Mouse (Mus musculus) mouse trophoblast stem cell (cell line): ENCODE measurements around the gene Klf11.
"Not testable (repeated sequence)": the region's sequence is repeated elsewhere in the genome, so short reads cannot be mapped to it uniquely, and the experiment has no call there.

ENCODE experiments used
- in situ Hi-C, 2 experiments: fragments of 300-500 bp; cut with MseI, MboI; formaldehyde crosslinking; loops; 2 replicates in 1 of 2; 3 replicates in 1 of 2; pipeline ENCODE4 v1.15.1; 2025

Klf11 gene

DNA sequence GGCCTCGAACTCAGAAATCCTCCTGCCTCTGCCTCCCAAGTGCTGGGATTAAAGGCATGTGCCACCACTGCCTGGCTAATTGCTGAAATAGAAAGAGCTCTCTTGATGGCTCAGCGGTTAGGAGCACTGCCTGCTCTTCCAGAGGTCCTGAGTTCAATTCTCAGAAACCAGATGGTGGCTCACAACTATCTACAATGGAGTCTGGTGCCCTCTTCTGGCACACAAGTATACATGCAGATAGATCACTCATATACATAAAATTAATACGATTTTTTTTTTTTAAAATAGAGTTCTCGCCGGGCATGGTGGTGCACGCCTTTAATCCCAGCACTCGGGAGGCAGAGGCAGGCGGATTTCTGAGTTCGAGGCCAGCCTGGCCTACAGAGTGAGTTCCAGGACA, 50.5 kb downstream of the Klf11 start:
- in situ Hi-C loops, result not testable (repeated sequence)

DNA sequence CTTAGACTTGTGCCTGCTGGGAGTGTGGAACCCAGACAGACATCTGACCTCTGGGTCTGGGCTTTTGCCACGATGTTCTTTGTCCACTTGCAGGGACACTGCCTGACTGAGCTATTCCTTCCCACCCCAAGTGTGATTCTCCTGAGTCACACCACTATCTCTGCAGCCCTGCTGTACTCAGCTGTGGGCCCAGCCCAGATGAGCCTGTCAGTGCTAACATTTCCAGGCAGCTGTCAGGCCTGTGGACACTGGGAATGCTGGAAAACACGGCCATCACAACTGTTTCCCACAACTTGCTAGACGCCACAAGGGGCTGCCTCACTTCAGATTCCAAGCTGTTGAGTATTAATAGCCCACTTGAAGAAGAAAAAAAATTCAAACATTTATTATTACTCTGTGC, 51.9 kb downstream of the Klf11 start:
- in situ Hi-C loops, result no loop called here

DNA sequence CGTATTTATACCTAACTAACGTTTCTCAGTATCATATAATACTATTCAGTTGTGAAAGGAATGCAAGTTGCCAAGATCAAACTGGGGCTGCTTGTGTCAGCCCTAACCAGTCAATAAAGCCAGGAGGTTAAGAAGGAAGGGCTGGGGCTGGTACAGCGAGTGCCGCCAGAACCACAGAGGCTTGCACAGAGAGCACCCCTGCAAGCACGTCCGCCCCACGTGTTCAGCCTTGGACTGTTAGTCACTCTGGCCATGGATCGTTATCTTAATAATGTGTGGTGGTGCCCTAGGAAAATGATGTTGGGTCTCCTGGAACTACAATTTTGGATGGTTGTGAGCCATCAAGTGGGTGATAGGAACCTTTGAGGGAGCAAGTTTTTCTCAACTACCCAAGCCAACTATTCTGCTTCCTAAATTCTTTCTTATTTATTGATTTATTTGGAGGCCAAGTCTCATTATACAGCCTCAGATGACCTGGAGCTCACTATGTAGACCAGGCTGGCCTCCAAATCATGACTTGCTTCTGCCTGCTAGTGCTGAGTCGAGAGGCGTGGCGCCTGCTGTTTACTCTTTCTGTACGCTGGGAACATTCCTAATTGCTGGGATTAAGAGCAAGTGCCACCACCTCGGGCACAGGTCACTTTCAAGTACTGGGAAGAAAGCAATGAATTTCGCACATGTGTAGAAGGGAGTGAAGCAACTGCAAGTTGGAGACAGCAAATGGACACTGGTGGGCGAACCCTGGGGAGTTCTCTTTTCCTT, 54.6 kb downstream of the Klf11 start:
- in situ Hi-C loops, result no loop called here

DNA sequence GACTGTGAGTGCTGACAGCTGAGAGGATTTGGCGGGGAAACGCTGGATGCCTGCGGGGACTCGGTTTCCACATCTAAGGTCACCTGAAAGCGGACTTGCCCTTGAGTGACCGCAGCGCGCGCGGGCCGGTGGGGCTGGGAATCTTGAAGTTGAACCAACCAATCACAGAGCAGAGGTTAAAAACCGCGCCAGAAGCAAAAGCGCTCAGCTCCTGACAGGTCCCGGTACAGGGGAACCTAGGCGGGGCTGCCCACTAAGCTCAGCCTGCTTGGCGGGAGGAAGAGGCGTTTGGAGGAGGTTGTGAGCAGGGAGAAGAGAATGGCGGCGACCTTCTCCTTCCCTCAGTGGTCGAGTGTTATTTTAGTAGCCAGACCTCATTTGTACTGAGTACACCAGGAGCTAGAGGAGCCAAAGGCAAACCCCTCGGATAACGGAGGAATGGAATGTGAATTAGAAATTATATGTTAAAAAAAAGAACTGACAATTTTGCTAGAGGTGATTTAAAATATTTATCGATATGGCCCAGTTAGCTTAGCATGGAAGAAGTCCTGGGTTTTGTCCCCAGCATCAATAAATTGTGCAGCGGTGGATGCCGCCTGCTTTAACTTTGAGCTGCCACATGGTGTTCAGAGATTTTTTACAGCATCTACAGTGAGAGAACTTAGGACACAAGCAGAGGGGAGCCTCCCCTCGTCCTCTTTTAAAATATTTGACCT, 55.8 kb downstream of the Klf11 start:
- in situ Hi-C loops, result no loop called here

- in situ Hi-C loops, result no loop called here
Measured at GRCm38 (mm10) chr12:24707480-24707802, 56.4 kb downstream of the Klf11 start.

GRCm38 (mm10) chr12:24707954-24708823, 57.1 kb downstream of the Klf11 start, which contains the start of gene Rrm2:
Rrm2 (plus strand) TSS chr12:24708241.
- in situ Hi-C loops, result no loop called here

- in situ Hi-C loops, result no loop called here
Measured at GRCm38 (mm10) chr12:24708824-24709218, 57.7 kb downstream of the Klf11 start.

DNA sequence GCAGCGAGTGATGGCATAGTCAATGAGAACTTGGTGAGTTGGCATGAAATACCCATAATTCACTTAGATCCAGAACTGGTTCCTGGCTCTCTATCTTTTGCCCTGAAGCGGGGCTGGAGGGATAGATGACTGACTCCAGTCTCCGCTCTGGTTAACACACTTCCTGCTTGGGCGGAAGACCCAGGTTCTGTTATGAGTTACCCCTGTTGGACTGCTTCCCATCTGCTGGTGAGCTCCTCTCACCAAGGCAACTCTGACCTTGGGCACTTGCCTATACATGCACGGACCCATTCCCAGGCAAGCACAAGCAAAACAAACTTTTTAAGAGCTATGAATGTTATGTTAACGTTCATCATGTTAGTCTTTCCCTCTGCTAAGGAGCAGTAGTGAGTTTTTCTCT, 58.3 kb downstream of the Klf11 start:
- in situ Hi-C loops, result no loop called here

DNA sequence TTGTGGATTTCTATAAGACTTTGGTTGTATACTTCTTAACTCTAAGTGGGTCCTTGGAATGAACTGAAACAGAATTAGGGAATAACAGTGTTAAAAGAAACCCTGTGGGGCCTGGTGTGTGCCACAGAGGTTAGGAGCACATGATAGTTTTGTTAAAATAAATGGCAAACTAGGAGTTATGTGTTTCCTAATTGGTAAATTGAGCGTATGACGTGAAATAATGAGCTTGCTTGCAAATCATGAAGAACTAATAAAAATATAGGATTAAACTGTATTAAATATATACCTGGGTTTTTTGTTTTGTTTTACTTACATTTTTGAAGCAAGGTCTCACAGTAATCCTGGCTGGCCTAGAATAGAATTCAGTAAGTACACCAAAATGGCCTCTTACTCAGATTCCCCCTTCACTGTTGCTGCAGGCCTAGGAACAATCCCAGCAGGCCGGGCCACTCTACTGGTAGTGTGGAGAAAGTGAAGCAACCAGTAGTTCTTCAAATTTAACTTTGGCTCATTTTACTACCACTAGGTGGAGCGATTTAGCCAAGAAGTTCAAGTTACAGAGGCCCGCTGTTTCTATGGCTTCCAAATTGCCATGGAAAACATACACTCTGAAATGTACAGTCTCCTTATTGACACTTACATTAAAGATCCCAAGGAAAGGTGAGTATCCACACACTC, 58.9 kb downstream of the Klf11 start:
- in situ Hi-C loops, result no loop called here

DNA sequence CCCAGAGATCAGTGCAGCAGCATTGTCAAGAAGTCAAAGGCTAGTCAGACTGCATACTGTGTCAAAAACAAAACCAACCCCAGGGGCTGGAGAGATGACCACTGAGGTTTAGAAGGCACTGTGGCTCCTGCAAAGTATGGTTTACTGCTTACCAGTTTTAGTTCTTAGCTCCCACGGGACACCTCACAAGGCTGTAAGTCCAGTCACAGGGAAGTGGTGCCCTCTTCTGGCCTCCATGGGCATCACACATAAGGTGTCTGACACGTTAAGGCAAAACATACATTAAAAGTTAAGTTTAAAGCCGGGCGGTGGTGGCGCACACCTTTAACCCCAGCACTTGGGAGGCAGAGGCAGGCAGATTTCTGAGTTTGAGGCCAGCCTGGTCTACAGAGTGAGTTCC, 59.6 kb downstream of the Klf11 start:
- in situ Hi-C loops, result no loop called here
